Mouse (Mus musculus) cerebellum, adult 18-20 months (tissue): ENCODE measurements around the gene Maged2.
A peak's percentile ranks its signal among the peaks of the same experiment; 100 is the strongest.
"Not testable (repeated sequence)": the region's sequence is repeated elsewhere in the genome, so short reads cannot be mapped to it uniquely, and the experiment has no call there.

Experiments used
- DNase-seq, 2 experiments: peaks; one replicate each; pipeline ENCODE4 v3.0.0; 2021

The Maged2 gene

DNA sequence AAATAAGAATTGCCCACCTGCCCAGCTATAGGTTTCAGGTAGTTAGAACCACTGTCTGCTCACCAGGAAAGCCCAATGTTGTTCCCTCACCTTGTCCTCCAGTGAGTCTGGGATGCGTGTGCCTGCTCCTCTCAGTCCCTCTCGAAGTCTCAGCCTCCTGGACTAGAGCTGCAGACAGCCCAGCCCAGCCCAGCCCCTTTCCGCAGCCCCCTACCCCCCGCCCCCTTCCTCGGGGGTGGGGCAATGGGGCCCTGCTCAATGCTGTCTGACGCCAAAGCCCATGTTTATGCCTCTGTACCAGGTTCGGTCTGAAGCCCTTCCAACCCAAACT lies at the start of gene Maged2:
TSS of gene Maged2 (minus strand) at position 207 of the 331 bp plus-strand sequence.
- DNase-seq, result peak in 1 of 2 experiments; percentile 3

DNA sequence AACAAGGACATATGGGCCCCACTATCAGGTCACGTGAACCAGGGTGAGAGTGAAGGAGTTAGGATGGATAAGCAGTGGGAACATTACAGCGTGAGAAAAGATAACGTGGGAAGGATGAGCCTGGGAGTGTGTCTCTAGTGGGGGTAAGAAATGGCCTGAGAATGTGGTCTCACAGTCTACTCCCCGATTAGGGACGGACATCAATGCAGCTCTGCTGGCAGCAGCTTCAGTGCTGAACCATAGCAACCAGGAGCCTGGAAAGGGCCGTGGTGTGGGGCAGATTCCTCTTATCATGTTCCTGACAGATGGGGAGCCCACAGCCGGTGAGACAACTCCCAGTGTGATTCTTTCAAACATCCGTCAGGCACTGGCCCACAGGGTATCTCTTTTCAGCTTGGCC lies 34.1 kb upstream of the Maged2 start:
- no peak for DNase-seq

DNA sequence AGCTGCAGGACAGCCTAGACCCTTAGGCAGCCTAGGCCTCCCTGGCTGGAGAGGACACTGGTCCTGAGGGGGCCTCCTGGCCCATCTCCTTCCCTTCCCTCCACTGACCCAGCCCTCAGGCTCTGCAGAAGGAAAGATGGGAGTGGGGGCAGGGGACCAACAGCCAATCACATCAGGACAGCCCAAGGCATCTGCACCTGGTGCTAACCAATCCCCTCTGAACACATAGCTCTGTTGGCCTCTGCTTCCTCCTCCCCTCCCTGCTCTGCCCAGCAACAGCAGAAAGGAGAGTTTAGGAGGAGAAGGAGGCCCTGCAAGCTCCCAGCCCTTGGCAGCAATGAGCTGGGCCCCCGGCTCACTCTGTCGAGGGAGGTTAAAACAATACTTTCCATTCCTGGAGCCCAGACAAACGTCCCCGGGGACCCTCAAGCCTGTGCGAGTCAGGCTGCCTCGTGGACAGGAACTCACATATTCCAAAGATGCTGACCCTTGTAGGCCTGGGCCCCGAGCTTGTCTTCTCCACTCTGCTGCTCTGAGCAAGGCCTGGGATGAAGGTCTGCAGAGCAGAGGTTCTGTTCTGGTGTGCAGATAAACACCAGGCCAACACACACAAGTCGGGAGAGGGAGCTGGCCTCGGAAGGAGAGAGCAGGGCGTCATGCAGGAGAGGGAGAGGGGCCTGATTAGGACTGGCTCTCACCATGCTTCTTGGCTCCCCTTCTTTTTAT lies 31.5 kb upstream of the Maged2 start:
- not testable (repeated sequence) for DNase-seq

DNA sequence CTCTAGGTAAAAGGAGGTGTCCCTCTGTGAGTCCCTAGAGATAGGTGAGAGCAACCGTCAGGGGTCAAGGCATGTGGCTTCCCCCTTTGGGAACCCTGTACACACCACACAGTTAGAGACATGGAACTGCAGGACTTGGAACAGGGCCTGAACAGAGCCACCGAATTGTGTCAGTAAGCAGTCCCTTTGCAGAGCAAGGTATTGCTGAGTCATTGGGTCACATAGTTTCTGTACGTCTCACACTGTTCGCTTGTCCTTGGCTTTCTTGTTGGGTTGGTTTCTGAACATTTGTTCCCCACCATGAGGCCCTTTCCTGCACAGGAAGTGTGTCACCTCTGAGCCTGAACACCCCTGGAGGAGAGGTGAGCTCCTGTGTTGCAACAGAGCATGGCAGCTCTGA lies 29.1 kb upstream of the Maged2 start:
- DNase-seq, result not testable (repeated sequence)

DNA sequence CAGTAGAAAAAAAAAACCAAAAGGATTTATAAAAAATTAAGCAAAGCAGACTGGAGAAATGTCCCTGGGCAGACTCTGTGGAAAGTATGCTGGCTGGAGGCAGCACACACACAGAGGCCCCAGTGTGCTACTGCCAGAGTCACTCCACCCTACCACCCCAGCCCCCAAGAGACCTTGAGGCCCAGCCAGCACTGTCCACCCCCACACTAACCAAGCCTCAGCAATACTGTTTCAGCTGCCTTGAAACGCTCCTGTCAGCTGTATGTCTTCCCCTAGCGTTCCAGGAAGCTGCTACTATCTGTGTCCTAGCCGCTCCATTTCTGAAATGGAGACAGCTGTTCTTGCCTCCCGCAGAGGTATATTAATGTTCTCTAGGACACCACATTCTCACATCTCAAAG lies 16.2 kb upstream of the Maged2 start:
- DNase-seq, result no peak

DNA sequence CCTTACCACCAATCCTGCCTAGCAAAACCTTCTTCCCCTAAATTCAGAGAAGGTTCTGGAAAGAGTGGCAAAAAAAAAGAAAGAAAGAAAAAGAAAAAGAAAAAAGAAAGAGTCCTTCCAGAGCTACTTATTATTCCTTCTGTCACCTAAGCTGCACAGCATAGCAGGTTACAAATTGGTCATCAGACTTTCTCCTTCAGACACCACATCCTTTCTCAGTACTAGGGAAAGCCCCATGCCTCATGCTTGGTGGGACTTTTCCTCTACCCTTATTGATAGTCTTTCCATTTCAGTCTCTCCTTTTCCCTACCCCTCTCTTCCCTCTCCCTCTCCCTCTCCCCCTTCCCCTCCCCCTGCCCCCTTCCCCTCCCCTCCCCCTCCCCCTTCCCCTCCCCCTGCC lies 3.1 kb upstream of the Maged2 start:
- no peak for DNase-seq

DNA sequence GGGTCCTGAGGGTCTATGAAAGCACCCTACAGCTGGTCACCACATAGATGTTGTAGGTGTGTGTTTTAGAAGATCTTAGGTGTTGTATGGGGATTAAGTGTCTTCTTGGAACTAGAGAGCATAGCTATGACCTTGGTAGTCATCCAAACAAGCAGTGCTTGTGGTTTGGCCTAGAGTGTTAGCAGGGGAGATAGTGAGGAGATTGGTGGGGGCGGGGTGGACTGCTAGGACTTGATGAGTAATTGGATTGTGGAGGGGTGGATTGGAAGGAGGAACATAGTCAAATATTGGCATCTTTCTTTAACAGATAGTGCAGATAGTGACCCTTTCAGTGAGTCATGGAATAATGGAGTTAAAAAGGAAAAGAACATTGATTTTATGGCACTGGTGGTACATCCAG lies 1.5 kb upstream of the Maged2 start:
- no peak for DNase-seq

DNA sequence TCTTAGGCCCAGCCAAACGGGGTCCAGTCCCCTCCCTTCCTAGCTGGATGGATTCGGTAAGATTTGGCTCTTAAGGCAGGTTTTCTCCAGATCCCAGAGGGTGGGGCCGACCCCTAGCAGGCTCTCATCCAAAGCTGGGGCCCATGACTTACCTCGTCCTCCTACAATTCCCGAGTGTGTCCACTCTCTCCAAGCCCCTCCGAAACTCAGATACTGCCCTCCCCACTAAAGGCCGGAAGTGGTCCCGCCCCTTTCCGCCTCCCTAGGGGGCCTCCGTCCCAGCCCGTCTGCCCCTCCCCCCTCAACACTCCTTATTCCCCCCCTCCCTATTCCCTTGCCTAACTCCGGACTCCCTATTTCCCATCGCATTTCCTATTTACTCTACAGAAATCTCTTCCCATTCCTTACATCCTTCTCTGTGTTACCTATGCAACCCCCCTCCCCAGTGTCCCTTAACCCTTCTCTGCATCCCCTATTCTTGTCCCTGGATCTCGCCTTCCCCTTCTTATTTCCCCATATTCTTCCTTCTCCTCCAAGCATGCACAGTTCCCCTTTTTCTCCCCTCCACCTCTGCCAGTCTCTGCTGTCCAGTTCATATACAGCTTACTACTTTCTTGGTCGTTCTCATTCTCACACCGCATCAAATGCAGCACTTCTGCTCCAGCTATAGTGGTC lies 544 bp downstream of the Maged2 start:
- DNase-seq, result peak; percentile 25 to 43

DNA sequence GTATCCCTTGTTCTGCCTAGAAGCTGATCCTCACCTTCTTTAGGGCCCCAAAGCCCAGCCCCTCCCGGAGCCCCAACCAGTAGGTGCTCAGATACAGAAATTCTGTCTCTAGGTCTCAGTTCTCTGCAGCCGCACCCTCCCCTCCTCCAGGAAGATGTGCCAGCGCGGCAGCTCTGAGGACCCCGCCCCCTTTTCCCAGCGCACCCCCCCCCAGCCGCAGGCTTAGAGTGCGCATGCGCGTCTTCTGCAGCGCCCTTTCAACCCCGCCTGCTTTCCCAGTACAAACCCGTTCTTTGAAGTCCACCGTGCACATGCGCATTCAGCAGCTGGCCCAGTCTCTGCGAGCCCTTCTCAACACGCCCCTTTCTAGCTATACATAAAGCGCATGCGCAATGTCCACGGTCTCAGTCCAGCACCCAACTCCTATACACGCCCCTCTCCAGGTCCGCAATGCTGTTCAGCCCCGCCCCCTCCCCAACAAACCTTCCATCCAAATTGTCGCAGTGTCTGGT lies 1.3 kb downstream of the Maged2 start:
- peak; percentile 84 to 92 for DNase-seq

DNA sequence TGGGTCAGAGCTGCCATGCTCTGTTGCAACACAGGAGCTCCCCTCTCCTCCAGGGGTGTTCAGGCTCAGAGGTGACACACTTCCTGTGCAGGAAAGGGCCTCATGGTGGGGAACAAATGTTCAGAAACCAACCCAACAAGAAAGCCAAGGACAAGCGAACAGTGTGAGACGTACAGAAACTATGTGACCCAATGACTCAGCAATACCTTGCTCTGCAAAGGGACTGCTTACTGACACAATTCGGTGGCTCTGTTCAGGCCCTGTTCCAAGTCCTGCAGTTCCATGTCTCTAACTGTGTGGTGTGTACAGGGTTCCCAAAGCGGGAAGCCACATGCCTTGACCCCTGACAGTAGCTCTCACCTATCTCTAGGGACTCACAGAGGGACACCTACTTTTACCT lies 13.2 kb downstream of the Maged2 start:
- DNase-seq, result not testable (repeated sequence)

DNA sequence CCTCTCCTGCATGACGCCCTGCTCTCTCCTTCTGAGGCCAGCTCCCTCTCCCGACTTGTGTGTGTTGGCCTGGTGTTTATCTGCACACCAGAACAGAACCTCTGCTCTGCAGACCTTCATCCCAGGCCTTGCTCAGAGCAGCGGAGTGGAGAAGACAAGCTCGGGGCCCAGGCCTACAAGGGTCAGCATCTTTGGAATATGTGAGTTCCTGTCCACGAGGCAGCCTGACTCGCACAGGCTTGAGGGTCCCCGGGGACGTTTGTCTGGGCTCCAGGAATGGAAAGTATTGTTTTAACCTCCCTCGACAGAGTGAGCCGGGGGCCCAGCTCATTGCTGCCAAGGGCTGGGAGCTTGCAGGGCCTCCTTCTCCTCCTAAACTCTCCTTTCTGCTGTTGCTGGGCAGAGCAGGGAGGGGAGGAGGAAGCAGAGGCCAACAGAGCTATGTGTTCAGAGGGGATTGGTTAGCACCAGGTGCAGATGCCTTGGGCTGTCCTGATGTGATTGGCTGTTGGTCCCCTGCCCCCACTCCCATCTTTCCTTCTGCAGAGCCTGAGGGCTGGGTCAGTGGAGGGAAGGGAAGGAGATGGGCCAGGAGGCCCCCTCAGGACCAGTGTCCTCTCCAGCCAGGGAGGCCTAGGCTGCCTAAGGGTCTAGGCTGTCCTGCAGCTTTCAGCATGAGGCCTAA lies 15.5 kb downstream of the Maged2 start:
- DNase-seq, result not testable (repeated sequence)
